Mouse (Mus musculus) forebrain, embryonic 11.5 days (tissue): ENCODE data around the gene Klkb1. TPM values are rescaled to one million over a fixed set of nuclear protein-coding genes. Genes with fewer than 3 reads are reported as not detected.
A peak's percentile ranks its signal among the peaks of the same experiment; 100 is the strongest.
"Not testable (repeated sequence)": the region's sequence is repeated elsewhere in the genome, so short reads cannot be mapped to it uniquely, and the experiment has no call there.

Experiments used
- ATAC-seq: fragments of 200-750 bp; cut with Nextera tagmentation; replicated peaks from 2 replicates; pipeline ENCODE4 v1.8.0; 2017; ENCODE audit warnings: moderate TSS enrichment; ENCODE audit not compliant: low FRiP score
- DNase-seq: peaks from one replicate; pipeline ENCODE4 v3.0.0-alpha.2; 2017; ENCODE audit warnings: low spot score
- H3K27ac ChIP-seq: fragments of 300-500 bp; sonication (generic); 2 replicates; pipeline ENCODE4 v1.5.1; 2014; ENCODE audit warnings: low read depth, low read length
- H3K27me3 ChIP-seq: fragments of 300-500 bp; sonication (generic); 2 replicates; pipeline ENCODE4 v1.6.1; 2014; ENCODE audit warnings: mild to moderate bottlenecking, low read length, mixed read lengths; ENCODE audit not compliant: control insufficient read depth, insufficient read depth
- H3K36me3 ChIP-seq: fragments of 300-500 bp; sonication (generic); 2 replicates; pipeline ENCODE4 v1.6.1; 2014; ENCODE audit warnings: mild to moderate bottlenecking, low read length, moderate library complexity, mixed read lengths; ENCODE audit not compliant: control insufficient read depth, insufficient read depth
- H3K4me1 ChIP-seq: fragments of 300-500 bp; sonication (generic); replicated peaks from 2 replicates; pipeline ENCODE4 v1.6.1; 2014; ENCODE audit warnings: low read length, mixed read lengths; ENCODE audit not compliant: control insufficient read depth, insufficient read depth
- H3K4me2 ChIP-seq: fragments of 300-500 bp; sonication (generic); 2 replicates; pipeline ENCODE4 v1.6.1; 2014; ENCODE audit warnings: low read depth, mild to moderate bottlenecking, low read length, moderate library complexity, mixed read lengths; ENCODE audit not compliant: severe bottlenecking
- H3K4me3 ChIP-seq: fragments of 300-500 bp; sonication (generic); 2 replicates; pipeline ENCODE4 v1.5.1; 2014; ENCODE audit warnings: low read depth, low read length
- H3K9ac ChIP-seq: fragments of 300-500 bp; sonication (generic); 2 replicates; pipeline ENCODE4 v1.6.1; 2014; ENCODE audit warnings: low read length
- H3K9me3 ChIP-seq: fragments of 300-500 bp; sonication (generic); 2 replicates; pipeline ENCODE4 v1.6.1; 2016; ENCODE audit warnings: low read length, mixed read lengths; ENCODE audit not compliant: control insufficient read depth
- WGBS: fragments of 180-500 bp; shearing (Covaris S2); extraction: QIAGEN DNeasy Blood & Tissue Kit; methylation state at CpG from one replicate; pipeline ENCODE4 v1.1.7; 2014; 5-methylcytosine and 5-hydroxymethylcytosine counted together
- polyA plus RNA-seq: library from polyadenylated mRNA; unstranded; fragments of >200 nt; fragmentation: Nextera tagmentation; extraction: Ambion mirVana; gene quantifications from 2 replicates; pipeline ENCODE4 v1.2.1, GENCODE M21; 2014

Klkb1 gene
- polyA plus RNA-seq, result not detected in 2 replicates

DNA sequence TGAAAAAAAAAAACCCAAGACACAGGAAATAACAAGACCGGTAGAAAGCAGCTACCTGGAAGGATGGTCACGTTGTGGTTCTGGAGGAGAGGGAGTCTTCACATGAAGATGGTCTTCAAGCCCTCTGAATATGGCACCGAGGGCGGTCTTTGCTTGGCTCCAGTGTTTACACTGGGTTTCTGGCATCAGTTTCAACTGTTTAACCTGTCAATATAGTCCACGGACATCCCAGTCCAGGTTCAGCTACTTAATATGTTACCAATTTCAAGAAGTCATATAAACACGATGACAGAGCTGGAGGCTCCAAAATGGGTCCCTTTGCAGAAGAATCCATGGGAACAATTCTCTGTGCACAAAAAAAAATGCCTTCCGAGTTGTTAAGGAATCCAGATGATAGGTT, at the start of gene Klkb1:
Gene Klkb1 (minus strand): TSS at position 173 of the 400 bp plus-strand sequence.
- H3K9me3 ChIP-seq, result no peaks in the 10 kb centered on the region
- DNase-seq (no peak), ATAC-seq (no peak)
- no peak within 1 kb of the TSS for H3K4me3 ChIP-seq
- no peaks in the 10 kb centered on the region for H3K36me3 ChIP-seq
- no peak within 1 kb of the TSS for H3K4me2 ChIP-seq
- no peaks in the 10 kb centered on the region for H3K27me3 ChIP-seq
- H3K4me1 ChIP-seq, result no peaks in the 10 kb centered on the region
- WGBS, result 89% methylated on average over 7 of the region's 7 CpGs
- H3K9ac ChIP-seq, result no peak within 1 kb of the TSS
- no peak within 1 kb of the TSS for H3K27ac ChIP-seq

DNA sequence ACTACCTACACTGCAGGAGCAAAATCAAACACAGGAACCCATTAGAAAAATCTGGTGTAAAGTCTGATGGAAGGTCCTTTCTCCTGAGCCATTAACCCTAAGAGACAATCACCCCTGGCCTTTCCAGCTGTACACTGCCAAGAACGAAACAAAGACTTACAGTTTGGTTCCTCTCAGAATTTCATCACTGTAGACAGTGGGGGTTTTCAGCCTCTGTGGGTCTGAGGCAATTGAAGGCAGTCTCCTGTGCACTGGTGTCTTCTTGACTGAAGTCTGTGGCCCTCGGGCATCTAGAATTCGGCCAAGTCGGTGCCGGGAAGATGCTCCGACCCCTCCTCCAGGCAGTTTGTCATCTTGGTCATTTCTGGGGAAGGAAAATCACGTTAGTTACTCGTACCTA, 49.6 kb upstream of the Klkb1 start:
- ATAC-seq (no peak), DNase-seq (no peak)
- Histone ChIP-seq H3K4me2 (no peak overlapping the region), H3K27me3 (no peaks in the 10 kb centered on the region), H3K27ac (no peak overlapping the region), H3K4me1 (no peaks in the 10 kb centered on the region), H3K4me3 (no peak overlapping the region), H3K36me3 (no peaks in the 10 kb centered on the region), H3K9ac (no peak overlapping the region), H3K9me3 (no peaks in the 10 kb centered on the region)
- WGBS, result 89% methylated on average over 8 of the region's 8 CpGs

DNA sequence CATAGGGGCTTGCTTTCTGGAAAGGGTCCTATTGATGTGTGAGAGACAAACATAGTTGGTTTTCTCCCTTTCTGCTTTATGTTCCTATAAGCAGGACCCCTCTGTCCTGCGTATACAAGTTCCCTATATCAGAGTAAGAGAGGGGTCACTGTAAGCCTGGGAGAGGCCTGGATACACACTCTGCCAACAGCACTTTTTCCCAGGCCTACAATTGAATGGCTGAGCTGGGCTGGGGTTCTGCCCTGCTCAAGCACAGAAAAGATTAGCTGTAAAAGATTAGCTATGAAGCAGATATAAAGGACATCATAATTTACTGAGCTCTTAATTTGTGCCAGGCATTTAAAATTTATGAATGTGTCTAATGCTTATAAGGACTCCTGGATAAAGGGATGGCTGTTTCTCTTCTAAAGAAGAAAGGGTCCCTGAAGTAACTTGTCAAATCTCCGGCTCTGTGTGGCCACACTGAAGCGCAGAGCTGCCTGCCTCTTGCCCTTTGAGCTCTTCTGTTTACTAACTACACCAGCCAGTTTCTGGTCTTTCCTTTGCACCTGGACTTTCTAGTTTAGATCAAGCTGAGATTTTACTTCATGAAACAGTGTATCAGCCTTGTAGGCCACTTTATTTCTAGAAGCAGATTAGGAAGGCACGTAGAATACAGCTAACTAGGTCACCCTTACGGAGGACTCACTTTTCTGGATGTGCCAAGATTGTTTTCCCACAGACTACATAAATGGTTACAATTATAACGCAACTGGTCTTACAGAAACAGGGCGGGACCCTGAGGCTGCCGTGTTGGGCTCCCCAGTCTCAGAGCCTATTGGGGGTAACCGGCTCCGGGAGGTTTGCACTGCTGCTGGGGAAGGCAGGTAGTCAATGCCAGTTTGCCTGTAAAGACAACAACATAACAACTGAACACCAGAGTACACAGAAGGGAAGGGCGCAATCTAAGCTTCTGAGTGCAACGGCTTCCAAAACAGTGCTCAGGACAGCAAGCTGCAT, 47.3 kb upstream of the Klkb1 start:
- no peaks in the 10 kb centered on the region for H3K36me3 ChIP-seq
- H3K4me3 ChIP-seq, result no peak overlapping the region
- no peak for ATAC-seq
- H3K27ac ChIP-seq, result no peak overlapping the region
- no peaks in the 10 kb centered on the region for H3K9me3 ChIP-seq
- 90% methylated on average over 12 of the region's 12 CpGs for WGBS
- no peak for DNase-seq
- no peaks in the 10 kb centered on the region for H3K27me3 ChIP-seq
- H3K9ac ChIP-seq, result no peak overlapping the region
- H3K4me1 ChIP-seq, result no peaks in the 10 kb centered on the region
- no peak overlapping the region for H3K4me2 ChIP-seq

DNA sequence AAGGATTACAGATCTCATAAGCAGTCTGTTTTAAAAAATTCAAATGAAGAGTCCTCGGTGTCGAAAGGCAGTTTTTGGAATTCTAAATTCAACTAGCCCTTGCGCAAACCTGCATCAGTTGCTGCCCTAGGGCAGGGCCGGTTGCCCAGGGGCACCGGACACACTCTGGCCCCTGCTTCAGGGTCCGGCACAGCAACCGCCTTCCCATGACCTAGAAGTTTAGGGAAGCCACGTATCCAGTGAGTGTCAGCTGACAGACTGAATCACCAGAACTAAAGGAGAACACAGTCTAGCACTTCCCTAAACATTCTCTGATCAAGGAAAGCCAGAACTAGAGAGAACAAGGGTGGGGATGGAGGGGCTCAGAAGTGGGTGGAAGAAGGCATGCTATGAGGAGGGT, 38.8 kb upstream of the Klkb1 start:
- Histone ChIP-seq H3K4me3 (peak overlapping the region; percentile 62), H3K36me3 (no peaks in the 10 kb centered on the region), H3K4me2 (peak overlapping the region; percentile 91), H3K27ac (no peak overlapping the region), H3K9me3 (no peaks in the 10 kb centered on the region), H3K9ac (peak overlapping the region; percentile 67), H3K4me1 (no peaks in the 10 kb centered on the region), H3K27me3 (peaks cover 2% of the 10 kb centered on the region; the same call in 1 of the 2 replicates)
- 3% methylated on average over 8 of the region's 8 CpGs for WGBS
- peak; percentile 48; the same call in 1 of the 2 replicates for ATAC-seq
- no peak for DNase-seq

DNA sequence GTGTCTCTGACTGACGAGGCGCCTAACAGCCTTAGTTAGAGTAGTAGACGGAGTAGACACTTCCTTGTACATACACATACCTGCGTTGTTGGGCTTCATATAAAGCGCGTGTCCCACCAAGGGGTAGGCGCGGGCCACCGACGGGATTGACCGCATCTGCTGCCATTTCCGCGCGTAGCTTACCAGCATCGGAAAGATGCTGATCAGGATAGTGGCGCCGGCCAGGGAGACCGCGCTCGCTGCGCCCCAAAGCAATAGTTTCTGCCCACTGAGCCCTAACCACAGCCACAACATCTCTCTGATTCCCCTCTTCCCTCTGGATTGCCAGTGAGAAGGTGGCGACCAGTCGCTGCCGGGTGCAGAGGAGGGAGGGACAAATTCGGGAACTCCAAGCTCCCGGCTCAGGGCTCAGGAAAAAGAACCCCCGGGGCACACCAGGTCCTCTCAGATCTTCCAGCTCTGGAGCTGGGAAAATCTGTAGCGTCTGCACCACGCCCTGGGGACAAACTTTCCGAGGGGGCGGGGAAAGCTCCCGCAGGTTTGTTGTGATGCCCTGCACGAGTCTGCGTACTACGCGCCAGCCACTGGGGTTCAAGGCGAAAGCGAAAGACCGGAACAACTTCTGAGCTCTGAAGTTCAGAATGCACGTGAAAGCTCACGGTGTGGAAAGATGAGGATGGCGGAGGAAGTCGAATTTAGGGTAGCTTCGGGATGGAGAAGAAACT, 38.2 kb upstream of the Klkb1 start, which contains the start of gene Cyp4v3:
Gene Cyp4v3 (minus strand): TSS at position 532 of the 725 bp plus-strand sequence.
- WGBS, result under 1% methylated on average over 44 of the region's 44 CpGs
- peak within 1 kb of the TSS; percentile 67 for H3K9ac ChIP-seq
- peak; percentile 75 for ATAC-seq
- H3K27me3 ChIP-seq, result peaks cover 2% of the 10 kb centered on the region; the same call in 1 of the 2 replicates
- no peaks in the 10 kb centered on the region for H3K9me3 ChIP-seq
- no peak within 1 kb of the TSS for H3K27ac ChIP-seq
- peak; percentile 78 for DNase-seq
- H3K4me2 ChIP-seq, result peak within 1 kb of the TSS; percentile 91
- H3K4me3 ChIP-seq, result peak within 1 kb of the TSS; percentile 62
- no peaks in the 10 kb centered on the region for H3K36me3 ChIP-seq
- H3K4me1 ChIP-seq, result no peaks in the 10 kb centered on the region

DNA sequence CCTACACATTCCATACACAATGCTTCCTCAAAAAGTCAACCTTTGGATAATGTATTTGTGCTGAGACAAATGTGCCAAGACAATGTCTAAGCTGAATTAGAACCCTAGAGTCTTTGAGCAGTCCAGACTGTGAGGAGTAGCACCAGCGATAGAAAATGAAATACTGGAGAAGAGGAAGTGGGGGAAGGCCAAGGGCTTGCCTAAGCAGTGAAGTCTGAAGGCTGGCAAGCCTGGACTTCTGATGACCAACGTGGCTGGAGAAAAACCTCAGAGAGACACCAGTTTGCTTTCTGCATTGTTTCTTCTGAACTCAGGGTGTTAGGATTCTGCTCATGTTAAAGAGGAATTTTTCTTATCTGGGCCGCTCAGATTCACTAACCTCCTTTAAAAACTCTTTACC, 36.2 kb upstream of the Klkb1 start:
- Histone ChIP-seq H3K4me2 (no peak overlapping the region), H3K4me1 (no peaks in the 10 kb centered on the region), H3K36me3 (no peaks in the 10 kb centered on the region), H3K9me3 (no peaks in the 10 kb centered on the region), H3K4me3 (no peak overlapping the region), H3K27me3 (peaks cover 2% of the 10 kb centered on the region; the same call in 1 of the 2 replicates), H3K27ac (no peak overlapping the region), H3K9ac (no peak overlapping the region)
- no peak for ATAC-seq
- 71% methylated on average over 3 of the region's 3 CpGs for WGBS
- DNase-seq, result no peak

DNA sequence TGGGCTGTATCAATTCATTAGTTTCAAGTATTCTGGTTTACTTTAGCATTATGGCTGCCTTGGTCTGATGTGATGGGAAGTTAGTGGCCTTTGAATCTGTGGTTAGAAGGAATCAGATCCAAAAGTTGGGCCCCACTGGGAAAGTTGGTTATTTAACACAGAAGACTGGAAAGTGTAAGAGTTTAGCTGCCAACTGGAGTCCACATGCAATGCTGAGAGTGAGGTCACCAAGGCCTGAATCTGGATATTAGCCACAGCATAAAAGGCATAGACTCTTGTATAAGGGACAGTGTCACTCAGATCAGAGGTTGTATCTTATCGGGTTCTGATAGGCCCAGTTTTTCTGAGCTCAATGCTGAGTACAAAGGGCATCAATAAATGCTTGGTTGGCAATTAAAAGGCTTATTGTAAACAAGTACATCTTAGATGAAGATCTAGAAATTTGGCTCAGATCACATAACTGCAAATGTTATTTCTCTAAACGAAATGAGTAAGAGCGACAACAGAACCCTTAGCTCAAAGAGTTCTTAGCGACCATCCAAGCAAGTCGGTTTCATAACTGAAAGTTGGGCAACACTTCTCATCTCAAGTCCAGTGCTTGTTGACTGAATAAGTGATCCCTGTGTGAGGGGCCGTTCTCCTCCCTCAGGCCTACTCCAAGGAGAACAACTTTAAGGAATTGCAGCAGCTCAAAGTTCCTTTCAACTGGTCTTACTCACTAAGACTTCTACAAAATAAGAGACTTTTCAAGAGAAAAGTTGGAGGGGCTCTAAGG, 34.7 kb upstream of the Klkb1 start:
- no peaks in the 10 kb centered on the region for H3K9me3 ChIP-seq
- DNase-seq (no peak), ATAC-seq (no peak)
- H3K36me3 ChIP-seq, result no peaks in the 10 kb centered on the region
- H3K4me1 ChIP-seq, result no peaks in the 10 kb centered on the region
- no peak overlapping the region for H3K4me3 ChIP-seq
- no peak overlapping the region for H3K27ac ChIP-seq
- peaks cover 2% of the 10 kb centered on the region; the same call in 1 of the 2 replicates for H3K27me3 ChIP-seq
- WGBS, result 92% methylated on average over 6 of the region's 6 CpGs
- no peak overlapping the region for H3K9ac ChIP-seq
- H3K4me2 ChIP-seq, result no peak overlapping the region

DNA sequence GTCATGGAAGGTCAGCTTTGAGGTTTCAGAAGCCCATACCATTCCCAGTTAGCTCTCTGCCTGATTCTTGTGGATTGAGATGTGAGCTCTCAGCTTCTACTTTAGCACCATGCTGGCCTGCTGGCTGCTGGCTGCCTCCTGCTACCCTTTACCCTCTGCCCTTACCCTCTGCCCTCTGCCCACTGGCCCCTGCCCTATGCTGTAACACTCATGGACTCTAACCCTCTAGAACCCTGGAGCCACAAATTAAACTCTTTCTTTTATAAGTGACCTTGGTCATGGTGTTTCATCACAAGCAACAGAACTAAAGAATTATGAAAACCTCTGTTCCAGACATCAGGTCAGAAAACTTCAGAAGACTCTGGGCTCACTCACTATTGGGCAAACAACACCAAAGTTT, 32.4 kb upstream of the Klkb1 start:
- H3K27me3 ChIP-seq, H3K9ac ChIP-seq, ATAC-seq, DNase-seq, H3K4me2 ChIP-seq, H3K9me3 ChIP-seq, H3K4me3 ChIP-seq, H3K36me3 ChIP-seq, H3K27ac ChIP-seq, H3K4me1 ChIP-seq: not testable (repeated sequence)
